Mouse (Mus musculus) effector memory CD4-positive, alpha-beta T cell, adult 5 months (primary cell): Measurements from ENCODE around the gene Timeless. TPM values are rescaled to one million over a fixed set of nuclear protein-coding genes. Genes with fewer than 3 reads are reported as not detected.

Experiments
- polyA plus RNA-seq: library from polyadenylated mRNA; unstranded; fragments of 100-300 nt; shearing (Covaris generic); gene quantifications from one replicate; pipeline ENCODE4 v1.2.1, GENCODE M21; 2017

The Timeless gene
- polyA plus RNA-seq, result 8.9 TPM

DNA sequence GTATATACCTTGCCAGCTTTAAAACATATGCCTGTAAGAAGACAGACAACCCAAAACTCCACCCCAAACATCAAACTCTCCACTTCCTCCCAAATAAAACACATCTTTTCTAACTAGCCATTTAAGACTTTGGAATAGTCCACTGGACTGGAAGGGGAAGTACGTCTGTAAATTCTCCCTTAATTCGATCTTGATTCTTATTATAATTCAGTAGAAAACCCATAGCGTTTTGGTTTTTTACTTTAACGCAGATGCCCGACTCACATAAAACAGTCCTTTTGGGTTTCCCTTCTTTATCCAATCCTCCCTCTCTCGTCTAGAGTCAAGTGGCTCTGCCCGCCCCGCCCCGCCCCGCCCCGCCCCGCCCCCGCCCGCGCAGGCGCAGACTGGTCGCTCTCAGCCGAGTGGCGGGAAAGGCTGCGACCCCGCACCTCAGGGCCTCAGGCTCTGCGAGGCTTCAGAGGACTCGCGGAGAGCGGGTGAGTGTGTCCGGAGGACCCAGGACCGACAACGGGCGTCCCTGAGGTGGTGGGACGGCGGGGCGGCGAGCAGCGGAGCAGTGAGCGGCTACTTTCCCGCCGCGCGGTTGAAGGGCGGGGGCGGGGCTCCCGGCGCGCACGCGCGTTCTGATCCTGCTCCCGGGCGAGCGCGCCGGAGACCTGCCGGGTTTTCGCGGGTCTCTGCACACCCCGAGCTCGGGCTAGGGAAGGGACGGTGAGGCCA lies at the start of gene Timeless:
TSS of gene Timeless (plus strand) at position 369 of the 723 bp plus-strand sequence.

DNA sequence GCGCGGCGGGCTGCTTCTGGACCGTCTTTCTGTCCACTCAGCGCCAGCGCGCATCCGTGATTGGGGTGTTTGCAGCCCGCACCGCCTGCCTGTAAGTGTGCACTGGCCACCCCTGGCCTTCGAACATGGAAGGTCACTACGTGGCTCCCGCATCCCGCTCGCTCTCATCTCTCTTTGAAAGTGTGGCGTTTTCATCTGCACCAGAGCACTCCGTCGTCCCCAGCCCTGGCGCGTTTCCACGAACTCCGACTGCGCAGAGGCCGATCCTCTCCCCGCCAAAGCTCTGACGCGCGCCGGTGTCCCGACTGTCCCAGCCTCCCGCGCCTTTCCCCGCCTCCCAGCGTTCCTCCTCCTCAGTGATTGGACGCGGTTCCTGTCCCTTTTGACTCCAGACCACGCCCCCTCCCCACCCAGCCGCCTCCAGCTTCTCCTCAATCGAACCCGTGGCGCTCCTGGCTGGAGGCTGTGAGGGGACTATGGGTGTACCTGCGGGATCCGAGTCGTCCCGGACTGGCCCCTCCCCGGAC lies 37.8 kb upstream of the Timeless start, which contains the start of gene Gls2:
TSS of gene Gls2 (plus strand) at position 434 of the 527 bp plus-strand sequence.

DNA sequence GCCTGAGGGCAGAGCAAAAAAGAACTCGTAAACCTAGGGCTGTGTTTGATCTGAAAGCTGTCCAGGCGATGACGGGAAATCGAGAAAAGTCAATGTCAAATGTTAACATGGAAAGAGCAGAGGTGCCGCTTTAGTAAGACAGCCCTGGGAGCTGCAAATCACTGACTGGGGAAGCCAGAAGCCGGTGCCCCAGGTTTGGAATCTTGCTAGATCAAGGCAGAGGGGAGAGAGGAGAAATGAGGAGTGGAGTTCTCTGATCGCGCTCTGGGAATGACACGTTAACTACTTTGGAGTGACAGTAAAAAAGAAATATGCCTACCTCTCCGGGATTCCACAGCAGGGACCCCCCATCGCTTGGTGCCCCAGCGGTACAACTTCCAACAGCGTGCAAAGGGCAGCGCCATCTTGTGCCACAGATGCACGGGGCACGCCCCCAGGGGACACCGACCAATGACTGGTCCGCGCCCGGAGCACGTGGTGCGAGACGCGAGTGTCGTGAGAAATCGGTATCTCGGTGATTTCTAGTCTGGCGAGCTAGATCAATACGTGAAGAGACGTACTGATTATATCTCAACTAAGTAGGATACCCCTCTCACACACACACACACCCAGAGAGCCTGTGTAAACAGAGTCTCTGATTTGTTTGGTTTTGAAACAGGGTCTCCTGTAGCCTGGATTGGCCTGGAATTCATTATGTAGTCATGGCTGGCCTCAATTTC lies 20.3 kb upstream of the Timeless start, which contains the start of gene Spryd4:
TSS of gene Spryd4 (minus strand) at position 418 of the 719 bp plus-strand sequence.

DNA sequence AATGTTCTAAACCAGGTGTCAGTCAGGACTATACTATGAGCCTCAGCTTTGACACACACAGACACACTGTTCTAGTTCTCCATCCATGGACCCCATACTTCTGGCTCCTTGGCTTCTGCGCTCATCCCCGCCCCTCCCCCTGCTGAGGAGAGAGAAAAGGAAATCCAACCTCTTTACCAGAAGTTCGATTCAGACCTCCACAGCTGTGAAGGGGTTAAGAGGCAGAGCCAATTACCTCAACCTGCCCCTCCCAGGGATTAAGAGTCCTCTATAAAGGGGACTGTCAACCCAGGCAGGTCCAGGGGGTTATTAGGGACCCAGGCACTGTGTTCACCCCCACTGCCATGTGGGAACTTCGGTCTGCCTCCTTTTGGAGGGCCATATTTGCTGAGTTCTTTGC lies 6.3 kb upstream of the Timeless start, which contains the start of gene Mip:
TSS of gene Mip (plus strand) at position 301 of the 400 bp plus-strand sequence.

DNA sequence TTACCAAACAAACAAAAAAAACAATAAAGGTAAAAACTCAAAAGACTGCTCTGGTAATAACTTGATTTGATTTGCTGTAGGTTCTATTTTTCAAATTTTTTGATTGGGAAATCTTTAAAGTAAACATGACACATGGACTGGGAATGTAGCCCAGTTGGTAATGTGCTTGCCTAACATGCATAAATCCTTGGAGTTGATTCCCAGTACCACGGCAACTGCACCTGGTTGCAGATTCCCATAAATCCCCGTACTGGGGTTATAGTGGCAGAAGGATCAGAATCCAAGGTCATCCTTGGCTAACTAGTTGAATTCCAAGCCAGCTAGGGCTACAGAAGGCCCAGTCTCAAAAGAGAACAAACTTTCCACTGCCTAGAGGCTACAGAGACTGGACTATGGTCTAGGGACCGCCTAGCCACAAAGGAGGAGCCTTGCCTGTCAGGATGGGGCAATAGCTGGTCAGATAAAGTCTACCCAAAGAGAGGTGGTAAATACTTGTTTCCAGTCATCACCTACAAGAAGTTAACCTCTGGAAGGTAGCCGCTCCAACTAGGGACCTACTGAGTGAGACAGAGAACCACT lies 21.9 kb downstream of the Timeless start, which contains the start of gene Apon:
TSS of gene Apon (plus strand) at position 420 of the 579 bp plus-strand sequence.

DNA sequence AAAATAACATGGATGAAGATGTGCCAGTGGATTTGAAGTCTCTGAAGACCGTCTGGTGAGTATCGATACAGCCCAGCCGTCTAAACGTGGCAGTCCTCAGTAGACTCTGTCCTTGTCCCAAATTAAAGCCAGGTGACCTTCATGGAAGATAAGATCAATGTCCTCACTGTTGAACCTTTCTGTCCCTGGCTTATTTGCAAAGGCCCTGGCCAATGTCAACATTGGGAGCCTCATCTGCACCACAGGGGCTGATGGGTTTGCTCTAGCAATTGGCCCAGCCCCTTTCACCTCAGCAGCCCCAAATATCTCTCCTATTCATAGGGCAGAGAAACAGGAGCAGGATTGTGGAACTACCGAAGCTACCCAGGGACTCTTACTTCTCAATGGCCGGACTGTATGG lies 36.5 kb downstream of the Timeless start, which contains the start of gene Apof:
TSS of gene Apof (plus strand) at position 301 of the 400 bp plus-strand sequence.

DNA sequence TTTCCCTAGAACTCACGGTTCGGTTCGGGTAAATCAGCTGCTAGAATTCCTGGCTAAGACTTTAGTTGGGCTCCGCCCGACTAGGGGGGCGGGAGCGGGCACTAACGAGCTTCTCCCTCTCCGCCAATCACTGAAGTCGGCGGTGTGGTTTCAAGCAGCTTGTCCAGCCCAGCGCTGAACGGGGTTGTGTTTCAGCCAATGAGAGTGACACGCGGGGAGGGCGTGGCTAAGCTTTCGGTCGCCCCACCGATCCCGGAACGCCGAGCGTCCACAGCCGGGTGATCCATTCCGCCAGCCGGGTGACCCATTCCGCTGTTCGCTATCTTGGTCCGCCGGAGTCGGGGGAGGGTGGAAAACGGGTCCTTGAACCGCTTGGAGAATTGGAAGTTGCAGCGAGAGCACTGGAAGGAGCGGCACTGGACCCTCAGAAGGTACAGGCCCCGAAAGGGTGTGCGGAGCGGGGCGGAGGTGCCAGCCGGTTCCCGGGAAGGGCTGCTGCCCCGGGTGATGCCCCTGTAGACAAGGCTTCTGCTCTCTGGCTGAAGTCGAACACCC lies 38.5 kb downstream of the Timeless start, which contains the start of gene Stat2:
TSS of gene Stat2 (plus strand) at position 273 of the 555 bp plus-strand sequence.

DNA sequence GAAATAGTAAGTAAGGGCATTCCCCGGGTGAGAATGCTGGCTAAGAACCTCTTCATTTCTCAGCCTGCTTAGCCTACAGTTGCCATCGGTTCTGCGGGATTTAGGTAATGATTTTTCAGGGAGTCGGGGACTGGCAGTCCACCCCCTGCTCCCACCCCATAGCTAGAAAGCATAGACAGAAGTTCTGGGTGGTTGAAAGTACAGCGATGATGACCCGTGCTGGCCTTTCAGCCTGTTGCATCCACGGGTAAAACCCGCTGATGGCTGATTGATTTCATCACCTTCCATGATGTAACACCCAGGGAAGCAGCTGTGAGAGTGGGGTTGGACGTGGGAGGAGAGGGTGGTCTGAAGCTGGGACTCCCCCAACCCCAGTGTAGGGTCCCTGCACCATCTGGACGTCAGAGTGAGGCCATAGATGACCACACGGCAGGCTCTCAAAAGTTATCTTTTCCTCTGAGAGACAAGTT lies 66.9 kb downstream of the Timeless start, which contains the start of gene Il23a:
TSS of gene Il23a (minus strand) at position 51 of the 470 bp plus-strand sequence.

Other genes with a start within 250 kb of the Timeless start
- not detected for gene Hsd17b6, start 224.5 kb upstream of the Timeless start, polyA plus RNA-seq
- gene Prim1, start 216.9 kb upstream of the Timeless start, polyA plus RNA-seq, result 12.5 TPM
- 434 TPM for gene Naca, start 196.5 kb upstream of the Timeless start, polyA plus RNA-seq
- 208 TPM for gene Ptges3, start 173.1 kb upstream of the Timeless start, polyA plus RNA-seq
- 1,081 TPM for gene Atp5b, start 148.8 kb upstream of the Timeless start, polyA plus RNA-seq
- 57.3 TPM for gene Baz2a, start 140.5 kb upstream of the Timeless start, polyA plus RNA-seq
- 32.3 TPM for gene Rbms2, start 51.8 kb upstream of the Timeless start, polyA plus RNA-seq
- gene Gls2, start 37.6 kb upstream of the Timeless start, polyA plus RNA-seq, result 4.7 TPM
- gene Spryd4, start 20.3 kb upstream of the Timeless start, polyA plus RNA-seq, result 13.5 TPM
- not detected for gene Mip, start 6.2 kb upstream of the Timeless start, polyA plus RNA-seq
- gene Apon, start 22.0 kb downstream of the Timeless start, polyA plus RNA-seq, result not detected
- gene Apof, start 36.6 kb downstream of the Timeless start, polyA plus RNA-seq, result not detected
- 34.0 TPM for gene Stat2, start 38.5 kb downstream of the Timeless start, polyA plus RNA-seq
- gene Il23a, start 66.7 kb downstream of the Timeless start, polyA plus RNA-seq, result not detected
- gene Pan2, start 71.3 kb downstream of the Timeless start, polyA plus RNA-seq, result 38.5 TPM
- gene Cnpy2, start 90.4 kb downstream of the Timeless start, polyA plus RNA-seq, result 20.3 TPM
- gene Cs, start 105.7 kb downstream of the Timeless start, polyA plus RNA-seq, result 107 TPM
- 24.7 TPM for gene Coq10a, start 136.9 kb downstream of the Timeless start, polyA plus RNA-seq
- 6.6 TPM for gene Ankrd52, start 145.1 kb downstream of the Timeless start, polyA plus RNA-seq
- not detected for gene Slc39a5, start 169.2 kb downstream of the Timeless start, polyA plus RNA-seq
- 47.4 TPM for gene Nabp2, start 179.4 kb downstream of the Timeless start, polyA plus RNA-seq
- 24.5 TPM for gene Rnf41, start 179.6 kb downstream of the Timeless start, polyA plus RNA-seq
- gene Smarcc2, start 227.2 kb downstream of the Timeless start, polyA plus RNA-seq, result 86.8 TPM